Mouse (Mus musculus): Measurements from ENCODE around the gene Mfsd1.
A peak's percentile ranks its signal among the peaks of the same experiment; 100 is the strongest.

The Mfsd1 gene

DNA sequence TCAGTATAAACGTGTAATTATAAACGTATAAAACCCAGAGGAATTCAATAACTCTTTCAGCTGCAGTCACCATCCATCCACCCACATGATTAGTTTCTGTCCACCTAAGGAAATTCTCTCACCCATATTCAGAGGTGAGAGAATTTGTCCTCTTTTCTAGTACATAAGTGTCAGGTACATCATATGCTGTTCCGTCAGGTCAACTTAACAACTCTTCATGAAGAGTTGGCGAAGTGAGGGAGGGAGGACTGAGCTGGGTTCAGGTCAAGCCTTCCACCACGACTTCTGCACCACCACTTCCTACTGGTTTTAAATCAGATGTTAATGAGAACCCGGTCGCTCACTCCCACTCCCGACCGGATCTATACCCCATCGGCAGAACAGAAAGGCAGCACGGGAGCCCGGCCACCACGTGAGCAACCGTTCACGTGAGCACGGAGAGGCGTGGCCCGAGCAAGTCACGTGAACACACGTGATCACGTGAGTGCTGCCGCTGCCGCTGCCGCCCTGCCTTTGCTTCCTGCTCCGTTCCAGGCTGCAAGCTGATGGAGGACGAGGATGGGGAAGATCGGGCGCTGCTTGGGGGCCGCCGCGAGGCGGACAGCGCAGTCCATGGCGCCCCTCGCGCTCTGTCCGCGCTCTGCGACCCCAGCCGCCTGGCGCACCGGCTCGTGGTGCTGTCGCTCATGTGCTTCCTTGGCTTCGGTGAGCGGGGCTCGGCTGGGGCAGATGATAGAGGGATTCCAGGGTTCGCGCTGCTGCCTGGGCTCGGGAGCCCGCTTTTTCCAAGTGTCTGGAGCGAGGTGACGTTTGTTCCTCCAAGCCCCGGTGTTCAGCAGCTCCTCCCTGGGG, at the start of gene Mfsd1:
Mfsd1 (plus strand) TSS at position 469 of the 852 bp plus-strand sequence.
- DNase-seq (ENCODE audit: inconsistent ontology term), result peak; percentile 91

DNA sequence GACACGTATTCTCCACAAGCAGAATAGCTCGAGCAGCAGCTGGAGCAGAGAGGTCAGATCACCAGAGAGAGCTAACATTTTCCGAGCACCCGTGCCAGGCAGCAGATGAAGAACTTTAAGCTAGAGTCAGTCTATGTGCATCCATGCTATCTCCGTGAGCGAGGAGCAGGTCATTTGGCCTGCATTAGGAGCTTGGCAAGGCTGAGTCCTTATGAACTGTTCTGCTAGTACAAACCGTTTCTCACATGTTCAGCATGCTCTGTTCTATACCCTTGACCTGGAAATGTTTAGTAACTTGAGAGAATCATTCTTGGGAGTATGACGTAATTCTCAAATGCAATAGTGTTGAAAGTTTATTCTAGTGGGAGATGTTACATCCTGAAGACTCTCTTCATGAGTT, 38.9 kb upstream of the Mfsd1 start:
- no peak for DNase-seq (ENCODE audit: inconsistent ontology term)

DNA sequence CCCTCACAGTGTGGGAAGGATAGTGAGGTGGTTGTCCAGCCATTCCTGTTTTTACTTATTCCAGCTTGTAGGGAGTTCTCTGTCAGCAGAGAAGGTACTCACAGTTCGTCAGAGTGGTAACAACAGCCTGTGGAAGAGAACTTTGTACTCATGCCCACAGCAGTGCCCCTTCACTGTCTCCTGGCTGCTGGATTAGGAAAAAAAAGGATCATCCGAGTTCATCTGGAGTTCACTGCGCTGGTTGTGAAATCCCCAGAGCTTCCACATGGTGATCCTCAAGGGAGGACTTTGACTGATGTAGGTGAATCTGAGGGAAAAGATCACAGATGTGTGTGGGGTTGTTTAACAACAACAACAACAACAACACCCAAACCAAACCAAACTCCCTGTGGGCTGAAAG, 31.3 kb upstream of the Mfsd1 start:
- no peak for DNase-seq (ENCODE audit: inconsistent ontology term)

DNA sequence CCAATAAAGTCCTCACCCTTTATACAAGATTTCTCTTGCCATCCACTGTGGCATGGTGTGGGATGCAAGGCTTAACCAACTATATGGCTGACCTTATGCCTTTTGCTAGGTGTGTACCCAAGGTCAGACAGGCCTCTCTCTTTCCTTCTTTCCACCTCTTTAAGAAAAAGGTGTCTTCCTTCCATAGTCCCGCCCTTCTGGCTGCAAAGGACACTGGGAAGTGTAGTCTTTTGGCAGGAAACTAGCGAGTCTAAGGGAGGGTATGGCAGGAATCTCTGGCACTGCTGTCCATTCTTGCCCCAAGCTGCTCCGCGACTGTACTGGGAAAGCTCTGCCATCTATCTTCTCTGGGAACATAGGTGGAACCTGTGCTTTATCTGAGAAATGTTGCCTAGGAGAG, 29.3 kb upstream of the Mfsd1 start:
- DNase-seq (ENCODE audit: inconsistent ontology term), result peak; percentile 16

DNA sequence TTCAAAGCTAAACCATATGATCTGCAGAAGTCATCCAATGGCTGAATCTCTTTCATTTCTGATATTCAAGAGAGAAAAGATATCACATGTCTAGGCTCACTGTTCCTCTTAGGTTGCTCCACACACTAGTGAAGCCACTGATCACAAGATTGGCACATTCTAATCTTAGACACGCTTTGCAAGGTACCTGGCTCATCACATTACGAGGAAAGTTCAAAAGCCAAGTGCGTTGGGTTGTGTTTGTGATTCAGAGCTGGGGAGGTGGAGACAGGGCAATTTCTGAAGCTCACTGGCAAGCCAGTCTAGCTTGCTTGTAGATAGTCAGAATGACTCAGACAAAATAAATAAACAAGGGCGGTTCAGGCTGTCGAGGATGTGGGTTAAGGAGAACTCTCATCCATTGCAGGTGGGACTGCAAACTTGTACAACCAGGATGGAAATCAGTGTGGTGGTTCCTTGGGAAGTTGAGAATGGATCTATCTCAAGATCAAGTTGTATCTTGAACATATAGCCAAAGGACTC, 28.6 kb upstream of the Mfsd1 start:
- no peak for DNase-seq (ENCODE audit: inconsistent ontology term)

DNA sequence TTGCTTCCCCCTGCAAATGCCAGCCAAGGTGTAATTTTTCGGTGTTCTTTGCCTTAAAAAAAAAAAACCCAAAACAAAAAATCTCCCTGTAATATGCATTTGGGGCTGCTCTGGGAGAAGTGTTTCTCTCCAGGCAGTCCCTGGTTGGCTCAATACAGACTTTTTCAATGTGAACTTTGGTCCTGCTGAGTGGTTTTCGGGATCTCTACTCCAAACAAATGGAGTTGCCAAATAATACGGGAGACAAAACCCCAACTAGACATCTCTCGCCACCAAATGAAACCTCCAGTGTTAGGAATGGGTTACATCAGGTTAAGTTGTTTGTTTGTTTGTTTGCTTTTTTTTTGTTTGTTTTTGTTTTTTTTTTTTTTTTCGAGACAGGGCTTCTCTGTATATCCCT, 27.3 kb upstream of the Mfsd1 start:
- no peak for DNase-seq (ENCODE audit: inconsistent ontology term)

DNA sequence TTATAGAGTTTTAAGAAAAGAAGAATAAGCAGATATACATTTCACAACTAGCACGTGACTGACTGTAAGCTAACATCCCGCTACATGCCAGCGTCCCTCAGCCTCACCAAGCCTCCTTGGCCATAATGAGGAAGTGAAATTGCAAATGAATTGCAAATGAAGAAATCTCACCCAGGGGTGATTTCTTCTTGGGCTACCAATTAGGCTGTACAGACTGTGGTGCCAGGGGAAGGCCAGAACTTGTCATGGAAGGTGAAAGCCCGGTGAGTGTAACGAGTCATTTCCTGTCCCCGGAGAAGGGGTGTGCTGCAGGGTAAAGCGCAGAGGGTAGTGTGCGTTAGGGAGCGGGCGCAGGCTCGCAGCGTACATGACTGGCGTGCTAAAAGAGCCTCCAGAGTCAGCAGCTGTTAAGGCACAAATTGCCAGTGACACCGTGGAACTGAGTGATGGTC, 25.3 kb upstream of the Mfsd1 start:
- DNase-seq (ENCODE audit: inconsistent ontology term), result no peak

DNA sequence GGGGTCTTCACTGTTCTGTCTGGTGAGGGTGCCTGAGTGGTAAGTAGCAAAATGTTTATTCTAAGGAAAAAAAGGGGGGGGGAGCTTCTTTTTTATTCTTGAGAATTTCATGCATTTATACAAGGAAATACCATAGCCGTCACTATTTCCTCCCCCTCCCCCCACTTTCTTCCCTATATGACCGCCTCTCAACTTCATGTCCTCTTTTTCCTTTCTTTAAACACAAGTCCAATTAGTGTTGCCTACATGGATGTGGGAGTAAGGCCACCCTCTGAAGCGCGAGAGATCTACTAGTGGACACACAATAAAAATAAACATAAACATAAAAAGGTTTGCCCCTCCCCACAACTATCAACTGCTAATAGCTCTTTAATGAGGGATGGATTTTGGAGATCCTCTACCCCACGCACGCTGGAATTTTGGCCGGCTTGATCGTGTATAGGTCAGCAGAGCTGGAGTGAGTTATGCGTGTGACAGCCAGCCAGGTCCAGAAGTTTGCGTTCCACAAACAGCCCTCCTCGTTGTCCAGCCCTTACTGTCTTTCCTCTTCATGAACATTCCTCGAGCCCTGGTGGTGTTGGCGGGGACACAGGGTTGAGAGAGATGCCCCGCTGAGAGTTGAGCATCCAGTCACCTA, 24.7 kb upstream of the Mfsd1 start:
- peak; percentile 7 for DNase-seq (ENCODE audit: inconsistent ontology term)

DNA sequence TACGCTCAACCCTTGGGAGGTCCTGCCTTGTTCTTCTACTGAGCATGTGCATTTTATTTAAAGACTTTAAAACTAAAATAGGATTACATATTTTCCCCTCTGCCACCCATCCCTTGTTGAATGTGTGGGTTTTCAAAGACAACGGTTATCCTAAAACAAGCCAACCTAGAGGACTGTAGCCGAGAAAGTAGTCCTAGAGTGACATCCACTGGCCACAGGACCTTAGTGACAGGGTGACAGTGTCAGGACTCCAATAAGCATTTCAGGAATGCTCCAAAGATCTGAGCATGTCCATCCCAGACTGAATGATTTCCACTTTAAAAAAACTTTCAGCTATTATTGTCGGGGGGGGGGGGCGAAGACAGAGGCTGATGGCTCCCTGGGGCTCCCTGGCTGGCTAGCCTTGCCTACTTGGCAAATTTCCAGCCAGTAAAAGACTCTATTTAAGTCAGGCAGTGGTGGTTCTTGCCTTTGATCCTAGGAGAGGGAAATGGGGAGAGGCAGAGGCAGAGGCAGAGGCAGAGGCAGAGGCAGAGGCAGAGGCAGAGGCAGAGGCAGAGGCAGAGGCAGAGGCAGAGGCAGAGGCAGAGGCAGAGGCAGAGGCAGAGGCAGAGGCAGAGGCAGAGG, 17.7 kb upstream of the Mfsd1 start:
- peak; percentile 57 for DNase-seq (ENCODE audit: inconsistent ontology term)

DNA sequence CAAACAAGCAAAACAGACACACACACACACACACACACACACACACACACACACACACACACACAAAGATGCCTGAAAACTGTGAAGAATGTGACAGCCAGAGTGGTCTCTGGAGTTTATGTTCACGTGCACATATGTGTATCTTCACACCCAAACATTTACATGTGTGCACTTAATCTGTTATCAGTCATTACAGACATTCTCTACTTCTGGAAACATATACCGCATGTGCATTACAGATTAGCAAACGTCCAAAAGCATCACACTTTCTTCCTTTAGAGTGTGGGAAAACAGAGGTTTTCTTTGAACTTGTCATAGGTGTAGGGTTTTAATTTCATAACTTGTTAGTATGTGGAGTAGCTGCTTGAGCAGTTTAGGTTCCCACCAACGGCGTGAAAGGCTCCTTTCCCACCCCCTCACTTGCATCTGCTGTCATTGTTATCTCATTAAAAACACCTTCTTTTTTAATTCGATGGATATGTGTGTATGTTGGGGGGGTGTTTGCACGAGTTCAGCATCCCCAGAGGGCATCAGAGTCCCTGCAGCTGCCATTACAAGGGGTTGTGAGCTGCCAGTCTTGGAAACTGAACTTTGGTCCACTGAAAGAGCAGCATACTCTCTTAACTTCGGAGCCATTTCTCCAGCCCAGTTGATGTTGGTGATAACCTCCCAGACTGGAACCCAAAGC, 16.9 kb upstream of the Mfsd1 start:
- no peak for DNase-seq (ENCODE audit: inconsistent ontology term)

DNA sequence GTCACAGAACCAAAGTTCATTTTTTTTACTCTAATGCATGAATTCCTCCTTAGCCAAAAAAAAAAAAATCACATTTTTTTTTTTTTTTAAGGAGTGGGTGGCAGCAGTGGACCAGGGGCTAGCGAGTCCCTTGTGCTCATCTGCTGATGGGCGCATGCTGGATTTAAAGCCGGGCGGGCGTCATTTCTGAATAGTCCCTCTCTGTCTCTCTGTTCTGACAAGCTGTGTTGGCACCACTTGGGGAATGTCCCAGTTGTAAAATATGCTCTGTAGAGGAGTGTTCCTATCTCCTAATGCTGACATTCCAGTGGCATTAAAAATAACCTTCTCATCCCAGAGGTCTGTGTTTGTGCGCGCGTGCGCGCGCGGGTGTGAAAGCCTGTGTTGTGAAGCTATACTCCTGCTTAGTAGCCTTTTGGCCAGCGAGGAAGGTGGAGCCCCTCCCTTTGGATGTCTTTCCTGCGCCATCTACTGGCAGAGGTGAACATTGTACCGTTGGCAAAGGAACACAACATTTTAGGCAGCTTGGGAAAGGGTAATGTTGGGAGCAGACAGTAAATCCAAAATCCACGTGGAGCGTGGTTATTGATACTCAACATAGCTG, 14.4 kb upstream of the Mfsd1 start:
- peak; percentile 75 for DNase-seq (ENCODE audit: inconsistent ontology term)

DNA sequence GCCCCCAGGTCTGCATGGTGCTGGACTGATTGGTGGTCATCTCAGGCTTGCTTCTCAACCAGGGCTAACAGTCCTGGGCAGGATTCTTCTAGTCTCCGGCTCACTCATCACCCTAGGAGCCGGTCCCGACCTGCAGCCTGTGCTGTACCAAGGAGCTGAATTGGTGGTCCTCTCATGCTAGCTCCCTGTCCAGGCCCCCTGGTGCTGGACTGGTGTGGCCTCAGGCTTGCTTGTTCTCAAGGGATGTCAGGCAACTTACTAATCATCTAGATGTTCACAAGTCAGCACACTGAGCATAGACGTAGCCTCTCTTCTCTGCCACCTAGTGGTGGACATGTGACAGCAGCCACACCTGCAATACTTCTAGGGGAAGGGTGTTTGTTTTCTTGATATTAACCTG, 9.6 kb upstream of the Mfsd1 start:
- no peak for DNase-seq (ENCODE audit: inconsistent ontology term)

DNA sequence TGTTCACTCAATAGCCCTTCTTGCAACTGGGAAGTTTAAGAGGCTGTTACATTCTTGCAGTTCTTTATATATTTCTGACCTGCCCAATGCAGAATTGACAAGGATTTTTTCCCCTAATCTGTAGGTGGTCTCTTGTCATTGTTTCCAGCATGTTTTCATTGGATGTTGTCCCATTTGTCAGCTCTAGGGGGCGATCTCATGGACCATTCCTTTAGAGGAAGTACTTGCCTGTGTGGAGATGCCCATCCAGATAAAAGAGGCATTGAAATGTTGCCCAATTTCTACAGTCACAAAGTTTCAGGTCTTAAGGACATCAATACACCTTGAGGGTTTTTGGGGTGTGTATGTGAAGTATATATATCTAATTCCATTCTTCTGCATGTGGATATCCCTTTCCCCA, 9.0 kb upstream of the Mfsd1 start:
- DNase-seq (ENCODE audit: inconsistent ontology term), result no peak

DNA sequence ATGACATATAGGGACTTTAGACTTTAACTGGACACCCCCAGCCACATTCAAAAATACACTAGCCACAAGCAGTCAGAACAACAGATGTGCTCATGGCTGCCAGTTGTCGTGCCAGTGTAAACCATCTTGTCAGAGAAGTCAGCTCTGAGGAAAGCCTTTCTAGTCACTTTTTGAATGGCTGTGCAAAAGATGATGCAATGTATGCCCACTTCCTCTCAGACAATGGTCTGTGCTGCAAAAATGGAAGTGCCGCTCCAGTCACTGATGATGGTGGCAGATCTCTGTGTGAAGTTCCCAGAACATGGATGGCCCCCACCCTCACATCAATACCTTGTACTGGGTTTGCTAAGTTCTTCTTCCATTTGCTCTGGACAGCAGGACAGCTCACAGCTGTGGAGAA, 6.3 kb upstream of the Mfsd1 start:
- no peak for DNase-seq (ENCODE audit: inconsistent ontology term)

DNA sequence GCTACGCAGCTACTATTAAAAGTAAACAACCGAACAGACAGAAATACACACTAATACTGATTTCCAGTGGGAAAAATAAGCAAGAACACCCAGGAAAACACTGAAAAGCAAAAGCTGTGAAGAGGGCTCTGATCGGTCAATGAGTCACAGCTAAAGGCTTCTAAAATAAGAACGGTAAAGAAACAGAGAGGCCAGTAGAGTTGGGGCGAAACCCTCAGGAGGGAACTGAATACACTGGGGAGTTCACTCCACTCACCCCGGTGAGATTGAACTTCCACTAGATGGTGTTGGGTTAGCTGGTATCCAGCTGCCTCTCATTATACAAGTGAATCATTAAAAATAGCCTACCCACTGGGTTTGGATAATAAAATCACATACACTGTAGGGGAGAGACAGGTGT, 5.8 kb upstream of the Mfsd1 start:
- no peak for DNase-seq (ENCODE audit: inconsistent ontology term)

DNA sequence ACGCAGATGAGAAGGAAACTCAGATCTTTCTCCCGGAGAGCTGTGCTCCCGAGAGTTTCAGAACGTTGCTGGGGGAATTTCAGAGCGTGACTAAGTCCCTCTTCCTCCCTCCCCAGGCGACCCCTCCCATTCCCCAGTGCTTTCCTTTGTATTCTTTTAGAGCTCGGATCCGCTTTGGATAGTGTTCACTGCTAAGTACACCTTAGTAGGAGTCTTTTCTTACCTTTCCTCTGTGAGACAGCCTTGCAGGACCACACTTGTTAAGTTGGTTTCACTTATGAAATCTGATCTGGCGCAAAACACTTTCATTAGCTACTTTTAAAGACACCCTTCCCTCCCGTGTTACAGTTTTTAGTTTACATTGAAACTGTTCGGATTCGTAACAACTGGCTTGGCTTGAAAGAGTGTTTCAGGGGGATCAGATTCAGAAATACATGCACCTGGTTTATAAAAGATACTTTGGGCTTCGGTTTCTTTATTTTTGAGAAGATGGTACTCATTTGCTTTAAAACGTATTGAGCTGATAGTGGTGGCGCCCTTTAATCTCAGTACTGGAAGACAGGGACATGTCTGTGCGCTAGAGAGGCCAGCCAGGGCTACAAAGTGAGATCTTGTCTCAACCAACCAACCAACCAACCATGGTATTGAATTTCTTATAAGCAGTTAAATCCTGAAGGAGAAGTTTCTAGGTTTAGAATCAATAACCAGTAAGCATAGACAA, 744 bp downstream of the Mfsd1 start:
- DNase-seq (ENCODE audit: inconsistent ontology term), result no peak

DNA sequence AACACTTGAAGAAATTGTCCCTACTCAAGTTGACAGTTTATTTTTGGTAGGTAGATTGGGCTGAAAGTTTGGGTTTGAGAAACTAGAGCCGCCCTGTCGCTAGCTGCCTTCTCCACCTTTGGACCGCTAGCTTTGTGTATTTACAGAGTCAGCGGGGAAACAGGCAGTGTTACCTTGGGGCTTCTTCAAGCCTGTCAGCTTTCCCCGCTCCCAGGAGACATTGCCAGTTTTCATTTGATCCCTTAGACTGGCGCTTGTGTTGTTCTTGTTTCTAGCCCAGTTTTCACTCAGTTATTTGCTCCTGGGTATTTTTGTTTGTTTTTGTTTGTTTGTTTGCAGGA, 1.3 kb downstream of the Mfsd1 start:
- DNase-seq (ENCODE audit: inconsistent ontology term), result no peak

DNA sequence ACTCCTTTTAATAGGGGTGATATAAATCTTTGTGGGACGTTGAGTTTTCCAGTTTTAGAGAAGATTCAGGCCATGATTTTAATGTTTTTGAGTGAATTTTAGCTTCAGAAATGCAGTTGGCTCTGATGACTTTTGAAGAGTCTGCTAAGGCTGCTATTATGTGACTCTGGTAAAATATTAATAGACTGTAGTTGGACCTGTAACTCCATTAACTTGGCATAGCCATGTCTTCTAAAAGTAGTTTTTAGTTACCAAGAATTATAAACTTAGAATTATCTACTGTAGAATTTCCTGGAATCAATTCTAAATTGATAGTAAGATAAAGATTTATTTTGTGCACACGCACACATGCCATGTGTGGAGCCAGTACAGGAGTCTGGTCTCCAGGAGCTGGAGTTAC, 4.0 kb downstream of the Mfsd1 start:
- no peak for DNase-seq (ENCODE audit: inconsistent ontology term)

DNA sequence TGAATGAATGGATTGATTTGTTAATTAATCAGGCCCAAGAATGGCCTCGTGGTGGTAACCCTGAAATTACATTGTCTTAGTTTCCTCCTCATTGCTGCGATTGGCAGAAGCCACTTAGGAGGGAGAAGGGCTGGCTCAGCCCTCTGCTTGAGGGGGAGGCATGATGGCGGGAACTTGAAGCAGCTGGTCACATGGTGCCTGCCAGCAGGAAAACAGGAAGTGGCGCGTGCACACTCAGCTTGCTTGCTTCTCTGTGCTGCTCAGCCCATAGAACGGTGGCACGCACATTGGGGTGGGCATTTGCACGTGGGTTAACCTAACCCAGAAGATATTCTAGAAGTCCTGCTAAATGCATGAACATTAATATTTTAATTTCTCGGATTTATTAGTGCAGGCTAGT, 4.9 kb downstream of the Mfsd1 start:
- DNase-seq (ENCODE audit: inconsistent ontology term), result no peak

DNA sequence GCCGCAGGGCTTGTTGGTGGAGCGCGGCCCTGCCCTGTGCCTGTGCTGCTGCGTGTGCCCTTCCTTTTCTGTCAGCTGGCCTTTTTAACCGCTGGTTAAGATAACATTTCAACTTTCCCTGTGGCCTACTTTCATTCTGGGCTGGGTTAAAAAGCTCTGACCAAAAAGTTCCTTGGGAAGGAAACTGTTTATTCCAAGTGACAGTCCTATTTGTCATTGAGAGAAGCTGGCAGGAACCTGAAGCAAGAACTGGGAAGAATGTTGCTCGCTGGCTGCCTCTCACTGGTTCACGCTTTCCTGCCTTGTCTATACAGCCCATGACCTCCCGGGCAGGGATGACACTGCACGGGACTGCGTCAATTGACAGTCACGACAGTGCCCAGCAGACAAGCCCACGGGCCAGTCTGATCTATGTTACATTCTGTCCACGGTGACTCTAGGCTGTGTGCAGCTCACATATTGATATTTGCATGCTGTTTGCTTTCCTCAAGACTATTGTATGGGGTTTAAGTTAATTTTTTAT, 19.1 kb downstream of the Mfsd1 start:
- no peak for DNase-seq (ENCODE audit: inconsistent ontology term)

DNA sequence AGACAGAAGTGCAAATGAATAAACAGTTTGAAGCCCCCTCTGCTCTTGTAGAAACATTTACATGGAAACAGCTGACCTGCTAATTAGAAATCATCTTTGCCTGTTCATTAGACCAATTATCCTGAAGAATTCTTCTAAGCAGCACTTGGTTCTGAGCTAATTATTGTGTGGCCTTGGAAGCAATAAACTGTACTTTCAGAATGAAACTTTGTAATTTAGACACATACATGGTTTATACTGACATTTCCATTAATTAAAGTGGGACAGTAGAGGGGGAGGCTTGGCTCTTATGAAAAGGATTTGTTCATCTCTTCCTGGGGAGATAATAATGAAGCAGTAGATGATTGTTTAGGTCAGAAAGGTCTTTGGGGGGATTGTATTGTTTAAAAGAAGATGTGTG, 35.7 kb downstream of the Mfsd1 start:
- DNase-seq (ENCODE audit: inconsistent ontology term), result peak; percentile 39

All from Muller cell, postnatal 12 days (primary cell).